Mouse (Mus musculus) CD4-positive, CD25-positive, alpha-beta regulatory T cell, adult 4 months (primary cell): Measurements from ENCODE around the gene Zmynd10. TPM values are rescaled to one million over a fixed set of nuclear protein-coding genes. Genes with fewer than 3 reads are reported as not detected.
A peak's percentile ranks its signal among the peaks of the same experiment; 100 is the strongest.

Experiments used
- ATAC-seq: one replicate; pipeline ENCODE4 v1.8.0; 2017
- polyA plus RNA-seq, 2 experiments: library from polyadenylated mRNA; unstranded; fragments of 100-300 nt; shearing (Covaris generic); gene quantifications; one replicate each; pipeline ENCODE4 v1.2.1; 2017

The Zmynd10 gene
- polyA plus RNA-seq, 2 experiments from 2014 or later = 3.0 TPM; not detected in 1

DNA sequence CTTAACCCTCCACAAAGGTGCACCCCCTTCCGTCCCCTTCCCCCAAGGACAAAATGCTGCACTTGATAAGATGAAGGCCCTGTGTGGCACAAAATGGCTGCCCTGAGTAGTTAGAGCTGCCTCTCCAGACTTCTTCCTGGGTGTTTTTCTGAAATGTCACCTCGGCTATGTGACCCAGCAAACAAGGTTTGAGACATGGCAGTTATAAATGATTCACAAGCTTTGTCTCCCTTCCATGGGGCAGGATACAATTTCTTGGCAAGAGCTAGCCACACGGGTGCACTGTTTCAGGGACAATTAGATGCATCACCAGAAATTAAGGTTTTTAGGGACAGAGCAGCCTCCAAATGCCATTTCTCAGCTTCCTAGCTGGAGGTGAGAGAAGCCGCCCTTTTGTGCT, 6.7 kb upstream of the Zmynd10 start:
- no peak for ATAC-seq

DNA sequence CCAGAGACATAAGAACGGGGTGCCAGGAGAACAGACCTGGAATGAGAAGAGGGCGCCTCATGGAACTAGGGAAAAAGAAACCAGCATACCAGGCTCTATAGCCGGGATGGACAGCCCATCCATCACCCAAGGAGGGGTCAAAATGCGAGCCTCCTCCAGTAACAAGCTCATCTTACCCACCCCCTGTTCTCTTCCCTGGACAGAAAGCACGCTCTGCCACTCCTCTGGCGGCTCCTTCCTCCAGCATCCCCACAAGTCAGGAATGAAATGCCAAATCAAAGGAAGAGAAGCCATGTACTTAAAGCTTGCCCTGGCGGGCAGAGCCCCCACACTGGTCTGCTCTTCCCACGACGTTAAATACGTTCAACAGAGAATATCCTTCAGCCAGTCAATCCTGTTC, 6.1 kb upstream of the Zmynd10 start:
- no peak for ATAC-seq

DNA sequence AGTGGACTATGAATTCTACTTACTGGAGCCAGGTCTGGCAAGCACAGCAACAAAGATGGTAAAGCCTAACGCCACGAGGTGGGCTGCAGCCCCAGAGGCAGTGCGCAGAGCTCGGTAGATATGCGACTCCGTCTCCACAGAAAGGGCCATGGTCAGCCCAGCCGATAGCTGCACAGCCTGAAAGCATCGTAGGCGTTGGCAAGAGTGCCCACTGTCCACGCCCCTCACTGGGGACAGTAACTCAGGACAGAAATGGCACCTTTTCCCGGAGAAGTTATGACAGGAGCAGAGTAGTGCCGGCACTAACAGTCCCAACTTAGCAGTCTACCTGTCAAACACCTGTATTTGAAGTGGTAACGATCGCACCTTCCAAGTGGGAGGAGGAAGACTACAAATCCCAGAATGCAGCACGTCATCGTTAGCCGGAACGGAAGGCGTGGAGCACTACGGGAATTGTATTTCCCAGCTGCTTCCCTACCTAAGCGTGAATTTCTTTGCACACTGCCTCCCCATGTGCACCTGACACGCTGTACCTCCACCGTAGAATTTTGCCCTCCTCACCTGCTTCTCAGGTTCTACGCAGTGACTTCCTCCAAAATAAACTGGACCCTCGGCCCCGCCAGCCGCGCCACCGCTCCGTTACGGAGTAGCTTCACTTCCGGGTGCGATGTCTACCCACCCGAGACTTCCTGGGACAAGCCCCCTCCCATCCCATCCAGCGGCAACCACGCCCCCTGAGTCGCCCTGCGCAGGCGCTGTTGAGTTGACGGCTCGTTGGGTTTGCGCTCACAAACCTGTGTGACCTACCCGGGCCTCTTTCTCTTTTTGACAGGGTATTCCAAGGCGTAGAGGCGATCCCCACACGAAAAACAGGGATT, 5.4 kb upstream of the Zmynd10 start, which contains the start of the genes Cyb561d2 and Nprl2:
Gene Cyb561d2 (minus strand): TSS at position 720 of the 878 bp plus-strand sequence.
Gene Nprl2 (plus strand): TSS at position 753 of the 878 bp plus-strand sequence.
- peak; percentile 87 for ATAC-seq

DNA sequence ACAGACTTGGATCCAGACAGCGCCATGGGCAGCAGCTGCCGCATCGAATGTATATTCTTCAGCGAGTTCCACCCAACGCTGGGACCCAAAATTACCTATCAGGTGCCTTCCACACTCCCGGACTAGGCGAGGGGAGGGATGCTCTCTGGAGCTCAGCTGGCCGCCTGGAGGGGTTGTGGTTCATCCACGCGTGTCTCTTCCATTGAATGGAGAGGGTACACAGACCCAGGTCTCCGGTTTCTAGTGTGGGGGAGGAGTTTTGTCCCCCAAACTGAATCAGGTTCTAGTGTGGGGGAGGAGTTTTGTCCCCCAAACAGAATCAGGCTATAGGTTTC, 4.8 kb upstream of the Zmynd10 start:
- no peak for ATAC-seq

DNA sequence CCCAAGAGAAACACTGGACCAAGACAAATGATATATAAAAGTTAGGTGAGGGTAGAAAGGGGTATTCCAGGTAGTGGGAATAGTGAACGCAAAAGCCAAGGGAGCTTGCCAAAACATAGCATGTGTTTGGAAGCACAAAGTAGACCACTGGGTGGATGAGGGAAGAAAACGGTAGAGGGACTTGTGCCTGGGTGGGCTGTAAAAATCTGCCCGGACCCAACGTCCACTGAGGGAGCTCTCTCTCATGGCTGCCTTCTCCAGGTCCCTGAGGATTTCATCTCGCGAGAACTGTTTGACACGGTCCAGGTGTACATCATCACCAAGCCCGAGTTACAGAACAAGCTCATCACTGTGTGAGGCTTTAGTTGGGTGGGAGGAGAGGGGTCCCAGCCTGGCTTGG, 4.4 kb upstream of the Zmynd10 start:
- ATAC-seq = no peak

DNA sequence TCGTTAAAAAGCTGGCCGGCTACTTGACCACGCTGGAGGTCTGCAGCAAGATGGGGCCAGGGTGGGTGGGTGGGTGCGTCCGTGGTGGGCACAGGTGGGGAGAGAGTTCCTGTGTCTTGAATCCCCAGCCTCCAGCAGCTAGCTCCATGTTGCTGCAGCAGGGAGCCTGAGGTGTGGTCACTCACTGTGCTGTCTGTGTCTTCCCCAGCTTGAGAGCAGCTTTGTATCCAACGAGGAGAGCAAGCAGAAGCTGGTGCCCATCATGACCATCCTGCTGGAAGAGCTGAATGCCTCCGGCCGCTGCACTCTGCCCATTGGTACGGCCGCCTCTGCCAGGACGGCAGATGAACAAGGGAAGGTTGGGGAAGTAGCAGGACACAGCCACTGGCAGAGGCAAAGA, 3.8 kb upstream of the Zmynd10 start:
- no peak for ATAC-seq

DNA sequence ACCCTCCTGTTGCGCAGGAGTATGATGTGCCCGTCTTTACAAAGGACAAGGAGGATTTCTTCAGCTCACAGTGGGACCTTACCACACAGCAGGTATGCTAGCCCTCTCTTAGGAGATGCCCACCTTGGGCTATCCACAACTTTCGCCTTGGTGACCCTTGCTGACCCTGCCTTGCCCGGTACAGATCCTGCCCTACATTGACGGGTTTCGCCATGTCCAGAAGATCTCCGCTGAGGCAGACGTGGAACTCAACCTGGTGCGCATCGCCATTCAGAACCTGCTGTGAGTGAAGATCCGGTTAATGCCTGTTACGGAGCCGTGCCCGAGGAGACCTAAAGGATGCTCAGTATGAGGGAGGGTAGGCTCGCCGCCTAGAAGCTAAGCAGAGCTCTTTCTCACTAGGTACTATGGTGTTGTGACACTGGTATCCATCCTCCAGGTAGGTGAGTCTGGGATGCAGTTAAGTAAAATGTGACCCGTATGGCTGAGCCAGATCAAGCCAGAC, 2.9 kb upstream of the Zmynd10 start:
- no peak for ATAC-seq

DNA sequence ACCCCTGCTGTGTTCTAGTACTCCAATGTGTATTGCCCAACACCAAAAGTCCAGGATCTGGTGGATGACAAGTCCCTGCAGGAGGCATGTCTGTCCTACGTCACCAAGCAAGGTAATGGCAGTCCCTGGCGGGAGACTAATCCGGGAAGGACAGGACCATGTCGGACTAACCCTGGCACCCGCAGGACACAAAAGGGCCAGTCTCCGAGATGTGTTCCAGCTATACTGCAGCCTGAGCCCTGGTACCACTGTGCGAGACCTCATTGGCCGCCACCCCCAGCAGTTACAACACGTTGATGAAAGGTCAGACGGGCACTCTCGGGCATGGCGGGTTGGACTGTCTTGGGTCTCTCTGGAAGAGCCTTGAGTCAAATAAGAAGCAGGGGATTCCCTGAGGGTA, 2.4 kb upstream of the Zmynd10 start:
- no peak for ATAC-seq

DNA sequence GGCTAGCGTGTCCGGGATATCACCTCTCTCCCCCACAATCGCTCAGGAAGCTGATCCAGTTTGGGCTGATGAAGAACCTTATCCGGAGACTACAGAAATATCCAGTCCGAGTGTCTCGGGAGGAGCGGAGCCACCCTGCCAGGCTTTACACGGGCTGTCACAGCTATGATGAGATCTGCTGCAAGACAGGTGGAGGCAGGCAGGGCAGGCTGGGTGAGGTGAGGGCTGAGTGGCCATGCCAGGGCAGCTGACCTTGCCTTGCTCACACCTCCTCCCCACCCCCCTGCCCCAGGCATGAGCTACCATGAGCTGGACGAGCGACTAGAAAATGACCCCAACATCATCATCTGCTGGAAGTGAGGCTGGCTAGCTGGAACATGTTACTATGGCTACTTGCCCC, 1.9 kb upstream of the Zmynd10 start:
- no peak for ATAC-seq

DNA sequence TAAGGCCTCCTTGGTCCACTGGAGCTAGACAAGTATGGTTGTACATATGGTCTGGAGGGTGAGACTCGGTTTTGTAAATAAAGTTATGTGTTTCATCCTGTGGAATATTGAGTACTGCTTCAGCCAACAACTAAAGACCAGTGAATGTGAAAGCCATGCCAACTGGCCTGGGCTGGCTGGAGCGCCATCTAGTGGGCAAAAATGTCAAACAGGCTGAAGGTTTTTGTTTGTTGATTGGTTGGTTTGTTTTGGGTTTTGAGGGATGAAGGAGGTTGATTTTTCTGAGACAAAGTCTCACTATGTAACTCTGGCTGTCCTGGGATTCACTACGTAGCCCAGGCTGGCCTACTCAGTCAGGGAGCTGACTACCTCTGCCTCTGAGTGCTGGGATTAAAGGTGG, 1.5 kb upstream of the Zmynd10 start:
- peak; percentile 20 for ATAC-seq

DNA sequence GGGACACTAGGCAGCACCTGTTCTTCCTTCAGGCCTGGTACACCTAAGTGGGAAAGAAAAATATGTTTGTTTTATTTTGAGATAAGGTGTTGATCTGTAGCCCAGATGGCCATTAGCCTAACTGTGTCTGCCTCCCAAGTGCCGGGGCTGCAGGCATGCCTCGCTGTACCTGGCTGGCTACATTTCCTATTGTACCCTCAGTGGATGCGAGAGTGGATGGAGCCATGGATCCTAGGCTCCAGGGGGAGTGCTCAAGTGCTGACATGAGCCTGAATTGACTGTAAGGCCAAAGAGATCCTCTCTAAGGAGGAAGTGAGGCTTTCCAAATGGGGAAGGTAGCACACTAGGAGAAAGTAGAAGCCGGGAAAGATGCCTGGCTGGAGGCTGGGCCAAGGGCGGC, 859 bp downstream of the Zmynd10 start:
- no peak for ATAC-seq

DNA sequence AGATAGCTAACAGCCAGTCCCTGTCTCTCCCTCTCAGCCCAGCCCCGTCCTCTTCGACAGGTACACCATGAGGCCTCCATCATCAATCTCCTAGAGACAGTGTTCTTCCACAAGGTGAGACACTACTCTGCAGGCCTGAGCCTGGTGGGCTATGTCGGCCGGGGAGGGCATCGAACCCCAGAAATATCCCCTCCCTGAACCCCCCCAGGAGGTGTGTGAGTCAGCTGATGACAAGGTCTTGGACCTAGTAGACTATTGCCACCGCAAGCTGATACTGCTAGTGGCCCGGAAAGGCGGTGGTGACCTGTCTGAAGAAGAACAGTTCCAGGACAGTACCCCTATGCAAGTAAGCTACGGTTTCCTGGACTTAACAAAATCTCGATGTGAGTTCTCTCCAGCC, 1.7 kb downstream of the Zmynd10 start:
- no peak for ATAC-seq

DNA sequence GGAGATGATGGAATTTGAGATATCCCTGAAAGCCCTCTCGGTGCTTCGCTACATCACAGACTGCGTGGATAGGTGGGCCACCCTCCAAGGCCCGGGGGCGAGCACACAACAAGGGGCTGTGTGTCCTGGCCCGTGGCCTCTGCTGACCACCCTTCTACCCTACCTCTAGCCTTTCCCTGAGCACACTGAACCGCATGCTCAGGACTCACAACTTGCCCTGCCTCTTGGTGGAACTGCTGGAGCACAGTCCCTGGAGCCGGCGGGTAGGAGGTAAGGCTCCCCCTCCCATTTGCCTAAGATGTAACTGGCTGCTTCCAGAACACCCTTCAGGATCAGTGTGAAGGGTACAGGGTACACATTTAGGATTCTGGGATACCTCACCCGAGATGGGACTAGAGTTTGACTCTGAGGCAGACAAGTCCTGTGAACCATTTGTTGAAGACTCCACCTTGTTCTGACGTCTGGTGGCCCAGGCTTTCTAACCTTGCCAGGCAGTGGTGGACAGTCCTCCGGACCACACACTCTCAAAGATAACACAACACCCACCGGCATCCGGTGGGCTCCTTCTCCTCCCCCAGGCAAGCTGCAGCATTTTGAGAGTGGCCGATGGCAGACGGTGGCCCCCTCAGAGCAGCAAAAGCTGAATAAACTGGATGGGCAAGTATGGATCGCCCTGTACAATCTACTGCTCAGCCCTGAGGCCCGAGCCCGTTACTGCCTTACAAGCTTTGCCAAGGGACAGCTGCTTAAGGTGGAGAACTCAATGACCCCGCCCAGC, 2.4 kb downstream of the Zmynd10 start:
- ATAC-seq = no peak

DNA sequence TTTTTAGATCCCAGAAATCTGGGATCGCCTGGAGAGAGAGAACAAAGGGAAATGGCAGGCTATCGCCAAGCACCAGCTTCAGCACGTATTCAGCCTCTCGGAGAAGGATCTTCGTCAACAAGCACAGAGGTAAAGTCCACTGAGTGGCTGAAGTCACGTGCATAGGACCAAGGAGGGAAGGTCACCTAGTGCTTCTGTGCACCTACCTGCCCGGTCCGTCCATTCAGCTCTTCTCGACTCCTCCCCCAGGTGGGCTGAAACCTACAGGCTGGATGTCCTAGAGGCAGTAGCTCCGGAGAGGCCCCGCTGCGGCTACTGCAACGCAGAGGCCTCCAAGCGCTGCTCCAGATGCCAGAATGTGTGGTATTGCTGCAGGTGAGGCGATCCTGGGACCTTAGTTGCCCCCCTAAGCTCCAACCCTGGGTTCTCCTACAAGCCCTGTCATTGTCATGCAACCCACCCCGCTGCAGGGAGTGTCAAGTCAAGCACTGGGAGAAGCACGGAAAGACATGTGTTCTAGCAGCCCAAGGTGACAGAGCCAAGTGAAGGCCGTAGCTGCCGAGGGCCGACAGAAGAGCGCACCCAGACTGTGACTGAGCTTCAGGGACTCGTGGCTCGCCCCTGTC, 3.5 kb downstream of the Zmynd10 start:
- ATAC-seq = no peak

DNA sequence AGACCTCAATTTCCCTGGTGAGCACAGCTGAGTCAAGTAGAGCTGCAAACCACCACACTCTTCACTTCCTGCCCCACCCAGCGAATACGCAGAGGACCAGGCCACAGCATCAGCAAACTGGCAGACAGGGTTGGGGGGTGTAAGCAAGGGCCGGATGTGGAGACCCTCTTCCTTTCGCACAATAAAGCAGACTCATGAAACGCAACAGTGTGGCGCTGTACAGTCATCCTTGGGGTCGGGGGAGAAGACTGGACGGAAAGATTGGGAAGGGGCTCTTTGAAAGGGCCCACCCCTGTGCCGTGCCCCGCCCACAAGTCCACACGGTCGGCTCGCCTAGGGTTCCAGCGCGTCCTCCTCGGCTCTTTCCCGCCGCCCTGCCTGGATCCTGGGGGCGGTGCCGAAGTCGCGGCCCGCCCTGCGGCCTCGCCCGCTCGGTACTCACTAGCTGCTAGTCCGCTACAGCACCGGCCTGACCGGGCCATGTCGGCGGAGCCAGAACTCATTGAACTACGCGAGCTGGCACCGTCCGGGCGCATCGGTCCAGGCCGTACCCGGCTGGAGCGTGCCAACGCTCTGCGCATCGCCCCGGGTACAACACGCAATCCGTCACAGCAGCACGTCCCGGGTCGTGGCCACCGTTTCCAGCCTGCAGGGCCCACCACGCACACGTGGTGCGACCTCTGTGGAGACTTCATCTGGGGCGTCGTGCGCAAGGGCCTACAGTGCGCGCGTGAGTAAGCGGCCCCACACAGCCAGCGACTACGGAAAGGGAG, 4.2 kb downstream of the Zmynd10 start, which contains the start of gene Rassf1:
Gene Rassf1 (plus strand): TSS at position 439 of the 773 bp plus-strand sequence.
- peak; percentile 75 for ATAC-seq

DNA sequence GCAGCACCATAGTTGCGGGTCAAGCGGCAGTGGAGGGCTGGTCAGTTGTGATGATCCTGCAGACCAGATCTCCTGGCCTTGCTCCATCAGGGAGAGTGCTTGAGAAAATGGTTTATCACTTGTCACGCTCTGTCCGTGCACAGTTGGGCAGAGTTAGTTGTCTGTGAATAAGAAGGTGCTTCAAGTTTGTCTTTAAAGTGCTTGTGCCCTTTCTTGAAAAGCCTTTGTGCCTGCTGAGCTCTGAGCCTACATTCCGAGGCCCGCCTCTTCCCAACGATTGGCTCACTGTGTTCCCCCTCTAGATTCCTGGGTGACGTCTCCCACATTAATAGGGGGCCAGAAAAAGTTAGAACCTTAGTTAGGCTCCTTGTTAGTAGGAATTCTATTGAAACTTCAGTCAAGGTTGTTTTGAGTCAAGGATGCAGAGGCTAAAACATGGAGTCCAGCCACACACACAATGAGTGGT, 4.8 kb downstream of the Zmynd10 start:
- no peak for ATAC-seq

DNA sequence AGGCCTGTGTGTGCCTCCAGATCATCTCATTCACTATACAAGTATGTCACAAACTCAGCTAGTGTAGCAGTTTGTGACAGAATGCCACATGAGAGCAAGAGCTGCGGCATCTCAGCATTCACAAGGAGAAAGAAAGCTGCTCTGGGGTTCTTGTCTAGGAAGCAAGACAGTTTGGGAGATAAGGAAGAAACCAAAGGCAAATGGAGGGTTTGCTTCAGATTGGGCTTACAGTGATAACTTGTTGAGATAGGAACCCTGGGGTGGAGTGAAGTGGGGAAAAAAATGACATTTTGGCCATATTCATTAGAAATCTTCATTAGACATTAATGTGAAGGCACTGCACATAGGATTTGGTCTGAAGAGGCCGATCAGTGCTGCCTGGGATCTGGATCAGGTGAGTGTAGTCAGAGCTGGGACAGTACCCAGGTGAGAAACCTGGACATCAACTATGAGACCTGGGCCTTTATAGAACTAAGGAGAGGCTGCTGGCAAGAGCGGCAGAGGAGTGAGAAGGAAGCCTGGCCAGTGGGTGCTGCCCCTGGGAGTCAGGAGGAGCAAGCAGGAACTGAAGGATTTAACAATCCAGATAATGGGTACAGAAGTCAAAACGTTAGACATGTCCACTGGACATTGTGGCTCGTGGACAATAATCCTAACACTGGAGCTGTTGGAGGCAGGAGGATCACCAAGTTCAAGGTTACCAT, 5.7 kb downstream of the Zmynd10 start:
- no peak for ATAC-seq

DNA sequence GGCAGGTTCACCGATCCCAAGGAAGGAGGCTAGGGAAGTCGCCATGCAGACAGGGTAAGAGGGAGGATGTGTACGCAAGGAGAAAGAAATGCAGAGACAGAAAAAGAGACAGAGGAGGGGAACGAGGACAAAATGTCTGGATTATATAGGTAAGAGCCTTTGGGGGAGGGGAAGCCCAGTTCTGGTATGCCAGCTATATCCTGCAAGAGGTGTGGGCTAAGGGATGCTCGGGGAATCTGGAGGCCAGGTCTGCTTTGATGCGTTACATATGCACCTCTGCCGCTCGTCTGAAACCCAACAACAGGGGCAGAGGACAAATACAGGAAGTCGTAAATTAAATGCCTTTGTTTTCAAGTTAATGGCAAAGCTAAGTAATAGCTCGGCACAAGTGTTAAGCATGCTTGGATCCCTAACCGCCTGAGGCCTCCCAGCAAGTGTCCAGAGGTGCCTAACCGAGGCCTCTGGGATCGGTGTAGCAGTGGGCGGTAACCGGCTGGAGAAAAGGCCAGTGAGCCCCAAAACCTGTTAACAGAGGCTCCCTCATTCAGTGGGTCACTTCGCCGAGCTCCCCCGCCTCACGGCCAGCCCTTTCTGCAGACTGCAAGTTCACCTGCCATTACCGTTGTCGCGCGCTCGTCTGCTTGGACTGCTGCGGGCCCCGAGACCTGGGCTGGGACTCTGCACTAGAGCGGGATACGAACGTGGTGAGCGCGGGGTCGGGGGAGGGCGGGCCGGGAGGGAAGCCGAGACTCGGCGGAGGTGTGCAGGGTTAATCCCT, 6.6 kb downstream of the Zmynd10 start:
- no peak for ATAC-seq

DNA sequence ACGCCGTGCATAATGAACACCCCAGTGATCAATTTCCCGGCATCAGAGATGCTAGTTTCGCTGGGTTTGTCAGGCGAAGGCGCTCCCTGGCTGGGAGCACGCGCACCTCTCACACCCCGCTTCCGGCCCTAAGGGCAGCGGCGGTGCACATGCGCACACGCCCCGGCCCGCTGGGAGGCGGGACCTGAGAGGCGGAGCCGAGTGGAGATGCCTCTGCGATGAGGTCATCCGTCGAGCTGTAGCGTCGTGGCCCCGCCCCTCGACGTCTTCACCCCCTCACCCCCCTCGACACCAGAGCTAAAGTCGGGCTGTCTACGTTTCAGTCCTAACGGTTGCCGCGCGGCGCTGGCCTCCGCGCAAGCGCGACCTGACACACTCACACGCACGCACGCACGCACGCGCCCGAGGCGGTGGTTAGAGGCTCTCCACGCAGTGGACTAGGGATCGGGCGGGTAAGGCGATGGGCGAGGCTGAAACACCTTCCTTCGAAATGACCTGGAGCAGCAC, 7.3 kb downstream of the Zmynd10 start:
- peak; percentile 83 for ATAC-seq

DNA sequence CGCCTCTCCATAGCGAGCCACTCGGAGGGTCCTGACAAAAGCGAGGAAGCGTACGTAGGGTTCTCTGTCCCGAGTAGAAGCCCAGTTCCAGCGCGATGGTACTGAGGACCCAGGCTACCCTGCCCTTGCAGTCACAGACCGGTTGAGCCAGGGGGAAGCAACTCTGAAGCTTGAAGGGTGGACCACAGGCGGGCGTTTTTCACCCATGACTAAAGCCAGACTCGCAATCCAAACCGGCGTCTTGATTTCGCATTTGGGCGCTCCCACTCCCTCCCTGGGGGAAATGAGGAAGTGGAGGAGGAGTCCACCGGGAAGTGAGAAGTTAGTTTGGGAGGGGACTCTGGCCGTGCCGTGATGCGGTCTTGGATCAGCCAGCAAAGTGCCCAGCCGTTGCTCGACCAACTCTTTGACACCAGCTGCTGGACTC, 7.9 kb downstream of the Zmynd10 start:
- ATAC-seq = no peak
